Mouse (Mus musculus): ENCODE measurements at regions not wholly inside any gene's neighbourhood (a gene's known extent, or its start where the extent isn't known, plus 50 kb on each side); places are given as distances from the start of the nearest gene placed in this dataset.
A peak's percentile ranks its signal among the peaks of the same experiment; 100 is the strongest.
"Not testable (repeated sequence)": the region's sequence is repeated elsewhere in the genome, so short reads cannot be mapped to it uniquely, and the experiment has no call there.

DNA sequence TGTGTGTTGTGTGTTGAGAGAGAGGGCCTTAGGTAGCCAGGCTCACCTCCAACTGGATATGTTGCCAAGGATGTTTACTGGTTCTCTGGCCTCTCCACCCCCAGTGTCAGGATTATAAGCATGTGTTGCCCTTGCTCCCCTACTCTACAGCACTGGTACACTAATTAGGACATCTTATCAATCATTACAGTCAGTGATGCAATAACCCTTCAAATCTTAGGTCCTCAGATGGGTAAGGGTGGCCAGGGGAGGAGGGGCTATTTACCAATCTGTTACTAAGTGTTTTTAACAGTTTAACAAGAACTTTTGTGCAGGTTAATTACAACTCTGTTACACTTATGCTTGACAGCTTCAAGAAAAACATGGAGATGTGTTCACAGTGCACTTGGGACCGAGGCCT, 80.1 kb upstream of the Cyp2b13 start:
- DNase-seq = no peak

DNA sequence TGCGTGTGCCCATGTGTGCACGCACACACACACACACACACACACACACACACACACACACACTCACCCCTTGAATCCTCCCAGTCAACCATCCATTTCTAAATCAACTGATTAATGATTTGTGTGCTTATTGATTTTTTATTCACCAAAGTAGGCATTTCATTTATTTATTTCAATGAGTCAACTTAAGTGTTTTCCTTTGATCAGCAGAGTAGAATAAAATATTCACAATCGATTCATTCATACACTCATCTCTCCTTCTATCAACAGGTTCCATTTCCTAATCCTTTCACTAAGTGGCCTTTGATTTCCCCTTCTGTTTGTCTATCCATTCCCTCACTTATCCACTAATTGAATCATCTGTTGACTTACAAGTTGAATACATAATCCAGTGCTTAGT, 74.3 kb upstream of the Cyp2b13 start:
- no peak for DNase-seq

DNA sequence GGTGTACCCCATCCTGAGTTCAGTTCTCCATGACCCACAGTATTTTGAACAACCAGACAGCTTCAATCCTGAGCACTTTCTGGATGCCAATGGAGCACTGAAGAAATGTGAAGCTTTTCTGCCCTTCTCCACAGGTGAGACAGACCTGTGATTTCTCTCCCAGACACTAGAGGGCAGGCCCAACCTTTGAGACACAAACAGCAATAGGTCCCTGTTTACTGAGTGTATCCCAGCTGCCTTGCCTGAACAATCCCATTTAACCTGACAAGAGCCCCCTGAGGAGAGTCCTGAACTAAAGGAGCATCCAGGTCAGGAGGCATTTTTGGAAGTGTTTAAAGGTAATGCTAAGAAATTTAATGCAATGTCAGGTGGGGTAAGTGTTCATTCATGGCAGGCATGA, 73.0 kb upstream of the Cyp2b13 start:
- DNase-seq = peak; percentile 11

DNA sequence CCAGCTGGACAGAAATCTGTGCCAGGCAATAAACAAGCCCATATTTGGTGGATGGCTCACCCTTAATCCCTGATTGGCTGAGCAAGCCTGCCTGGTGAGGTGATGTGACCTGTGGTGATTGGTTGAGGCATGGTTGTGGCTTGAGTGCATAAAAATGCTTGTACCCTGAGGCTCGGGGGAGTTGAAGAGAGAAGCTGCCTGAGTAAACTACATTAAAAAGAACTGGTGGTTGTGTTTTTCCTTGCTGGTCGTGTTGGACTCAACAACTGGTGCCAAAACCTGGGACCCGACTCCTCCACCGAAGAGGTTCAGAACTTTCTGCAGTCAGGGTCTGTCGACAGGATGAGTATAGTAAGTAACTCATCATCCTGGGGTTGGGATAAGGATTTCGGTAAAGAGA, 55.4 kb upstream of the Cyp2b13 start:
- DNase-seq = not testable (repeated sequence)

DNA sequence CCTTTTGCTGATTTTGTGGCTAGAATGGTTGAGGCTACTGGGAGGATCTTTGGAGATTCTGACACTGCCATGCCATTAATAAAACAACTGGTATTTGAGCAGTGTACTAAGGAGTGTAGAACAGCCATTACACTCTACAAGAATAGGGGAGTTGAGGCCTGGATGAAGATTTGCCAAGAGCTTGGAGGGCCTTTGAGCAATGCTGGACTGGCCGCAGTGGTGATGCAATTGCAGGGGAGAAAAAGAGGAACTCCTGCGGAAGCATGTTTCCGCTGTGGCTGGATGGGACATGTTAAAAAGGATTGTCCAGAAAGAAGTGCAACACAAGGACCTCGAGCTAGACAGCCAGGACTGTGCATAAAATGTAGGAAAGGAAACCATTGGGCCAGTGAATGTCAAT, 53.2 kb upstream of the Cyp2b13 start:
- DNase-seq = no peak

Data from kidney, adult 18-20 months (tissue).